Mouse (Mus musculus): ENCODE measurements around the gene Megf11.

Gene Megf11

DNA sequence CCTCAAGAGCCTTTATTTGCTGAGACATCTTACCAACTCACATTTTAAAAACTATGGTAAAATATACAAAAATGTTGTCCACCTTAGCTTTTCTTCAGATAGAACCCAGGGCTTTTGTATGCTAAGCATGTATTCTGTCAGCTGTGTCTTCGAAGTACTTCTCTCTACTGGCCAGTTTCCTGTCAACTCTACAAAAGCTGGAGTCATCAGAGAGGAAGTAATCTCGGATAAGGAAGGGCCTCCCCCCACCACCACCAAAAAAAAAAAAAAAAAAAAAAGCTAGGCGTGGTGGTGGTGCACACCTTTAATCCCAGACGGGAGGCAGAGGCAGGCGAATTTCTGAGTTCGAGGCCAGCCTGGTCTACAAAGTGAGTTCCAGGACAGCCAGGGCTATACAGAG, 363.9 kb downstream of the Megf11 start:
- no peak for DNase-seq (ENCODE audit: low spot score)

DNA sequence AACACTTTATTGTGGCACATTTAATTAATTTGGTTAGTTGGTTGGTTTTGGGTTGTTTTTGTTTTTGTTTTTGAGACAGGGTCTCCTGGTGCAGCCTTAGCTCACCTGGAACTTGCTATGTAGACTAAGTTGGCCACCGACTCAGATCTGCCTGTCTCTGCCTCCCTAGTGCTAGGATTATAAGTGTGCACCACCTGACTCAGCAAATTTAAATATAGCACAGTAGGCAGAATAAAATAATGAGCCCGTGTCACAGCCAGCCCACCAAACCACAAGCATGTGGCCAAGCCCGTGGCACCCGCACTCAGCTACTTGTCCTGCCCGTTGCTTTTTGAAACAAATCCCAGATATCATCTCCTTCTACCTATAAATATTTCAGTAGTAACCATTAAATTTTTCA, 367.1 kb downstream of the Megf11 start:
- DNase-seq (ENCODE audit: low spot score) = no peak

- no peak for DNase-seq (ENCODE audit: low spot score)
Measured at GRCm38 (mm10) chr9:64758052-64758451, 372.6 kb downstream of the Megf11 start.
